Mouse (Mus musculus): ENCODE results near the gene Thrap3. TPM values are rescaled to one million over a fixed set of nuclear protein-coding genes. Genes with fewer than 3 reads are reported as not detected.

Gene Thrap3
- polyA plus RNA-seq (2015; fragmentation: Nextera tagmentation; extraction: Ambion mirVana): 91.8 and 105 TPM in 2 replicates

DNA sequence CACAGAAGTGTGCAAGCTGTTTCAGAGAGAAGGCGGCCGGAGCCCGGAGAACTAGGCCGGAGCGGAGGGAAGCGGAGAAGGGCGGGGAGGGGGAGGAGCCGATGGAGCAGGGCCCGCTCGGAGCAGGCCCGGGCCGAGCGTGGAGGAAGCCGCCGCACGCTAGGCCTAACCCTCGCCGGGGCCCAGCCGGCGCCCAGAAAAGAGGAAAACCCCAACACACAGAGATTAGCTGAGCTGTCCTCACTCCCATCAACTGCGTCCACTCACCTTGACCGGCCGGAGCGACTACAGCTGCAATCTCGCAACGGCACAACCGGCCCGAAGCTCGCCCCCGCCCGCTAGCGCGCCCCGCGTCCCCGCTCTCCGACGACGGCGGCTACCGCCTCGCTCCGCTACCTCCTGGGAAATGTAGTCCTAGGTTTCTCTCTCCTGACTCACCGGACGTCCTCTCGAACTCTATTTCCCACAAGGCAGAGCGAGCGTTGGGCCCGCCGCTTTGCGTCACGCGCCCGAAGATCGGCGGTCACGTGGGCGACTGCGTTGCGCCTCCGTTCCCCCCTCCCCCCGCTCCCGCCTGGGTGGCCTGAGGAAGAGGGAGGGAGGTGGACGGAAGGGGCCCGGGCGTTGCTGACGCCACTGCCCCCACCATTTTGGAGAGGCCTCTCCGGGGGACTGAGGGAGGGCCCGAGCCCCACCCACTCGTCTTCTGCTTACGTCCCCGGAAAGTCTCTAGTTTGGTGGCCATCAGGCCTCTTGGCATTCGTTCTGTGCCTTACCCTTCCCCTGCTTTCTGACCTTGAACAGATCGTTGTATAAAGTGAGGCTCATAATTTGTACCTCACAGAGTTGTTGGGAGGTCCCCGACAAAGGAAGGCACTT is at the start of gene Thrap3:
Gene Thrap3 (minus strand): TSS at position 458 of the 879 bp plus-strand sequence.

DNA sequence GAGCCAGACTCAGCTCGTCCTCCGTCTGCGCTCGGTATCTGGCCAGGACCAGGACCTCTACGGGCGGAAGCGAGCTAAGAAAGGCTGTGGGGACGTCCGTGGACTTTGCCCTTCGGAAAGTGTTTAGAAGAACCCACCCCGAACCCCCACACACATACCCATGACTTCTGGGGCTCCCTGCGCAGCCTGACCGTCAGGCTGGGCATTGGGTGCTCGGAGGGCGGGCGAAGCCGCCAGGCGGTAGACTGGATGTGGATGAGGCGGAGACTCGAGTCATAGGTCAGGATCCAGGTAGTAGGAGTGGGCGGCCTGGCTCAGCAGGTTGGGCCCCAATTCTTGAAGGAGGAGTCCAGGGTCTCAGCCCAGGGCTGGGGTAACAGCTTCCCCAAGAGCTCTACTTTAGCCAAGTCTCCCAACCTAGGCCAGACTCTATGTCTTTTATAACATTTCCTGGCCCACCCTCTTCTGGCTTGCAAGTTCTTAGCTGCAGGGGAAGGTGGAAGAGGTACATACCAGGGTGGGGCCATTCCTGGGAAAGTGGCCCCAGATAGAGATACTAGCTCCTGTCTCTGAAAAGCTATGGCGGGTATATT is 39.4 kb downstream of the Thrap3 start, which contains the start of gene Sh3d21:
Gene Sh3d21 (minus strand): TSS at position 425 of the 593 bp plus-strand sequence.

DNA sequence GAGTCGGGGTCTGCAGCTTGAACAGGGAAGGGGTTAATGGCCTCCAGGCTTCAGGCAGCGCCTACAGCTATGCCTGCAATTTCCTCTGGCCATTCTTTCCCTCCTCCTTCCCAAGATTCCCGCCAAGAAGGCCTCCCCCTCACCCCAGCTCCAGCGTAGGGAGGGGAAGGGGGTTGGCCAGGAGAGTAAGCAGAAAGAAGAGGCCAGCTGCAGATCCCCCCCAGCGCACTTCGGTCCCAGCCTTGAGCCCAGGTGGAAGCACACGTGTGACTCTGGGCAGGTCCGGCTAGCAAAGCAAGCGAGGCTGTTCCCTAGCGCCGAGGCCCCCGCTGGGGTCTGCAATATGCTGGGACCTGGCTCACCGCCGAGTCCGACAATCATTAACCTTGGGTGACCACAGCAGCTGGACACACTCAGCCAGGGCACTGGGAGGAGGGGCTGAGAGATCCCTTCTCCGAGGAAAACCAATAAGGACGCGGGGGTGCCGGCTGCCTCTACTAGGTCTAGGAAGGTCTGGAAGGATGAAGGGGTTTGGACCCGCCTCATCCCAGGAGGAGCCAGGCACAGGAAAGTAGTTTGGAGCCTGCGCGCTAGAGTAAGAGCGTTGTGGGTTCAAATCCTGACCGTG is 54.9 kb downstream of the Thrap3 start, which contains the start of gene Eva1b:
Gene Eva1b (plus strand): TSS at position 212 of the 628 bp plus-strand sequence.

Other genes with a start within 250 kb of the Thrap3 start
- 0.43 and 3.8 TPM in 2 replicates for gene Csf3r, start 178.2 kb downstream of the Thrap3 start, polyA plus RNA-seq (2015; fragmentation: Nextera tagmentation; extraction: Ambion mirVana)
- 83.3 and 95.8 TPM in 2 replicates for gene Mrps15, start 155.8 kb downstream of the Thrap3 start, polyA plus RNA-seq (2015; fragmentation: Nextera tagmentation; extraction: Ambion mirVana)
- gene Oscp1, start 144.2 kb downstream of the Thrap3 start, polyA plus RNA-seq (2015; fragmentation: Nextera tagmentation; extraction: Ambion mirVana): 5.0 and 6.0 TPM in 2 replicates
- gene Lsm10, start 106.1 kb downstream of the Thrap3 start, polyA plus RNA-seq (2015; fragmentation: Nextera tagmentation; extraction: Ambion mirVana): 47.5 and 48.7 TPM in 2 replicates
- 33.5 and 41.6 TPM in 2 replicates for gene Stk40, start 98.8 kb downstream of the Thrap3 start, polyA plus RNA-seq (2015; fragmentation: Nextera tagmentation; extraction: Ambion mirVana)
- gene Eva1b, start 55.0 kb downstream of the Thrap3 start, polyA plus RNA-seq (2015; fragmentation: Nextera tagmentation; extraction: Ambion mirVana): 58.3 and 65.5 TPM in 2 replicates
- 8.4 and 12.0 TPM in 2 replicates for gene Sh3d21, start 39.3 kb downstream of the Thrap3 start, polyA plus RNA-seq (2015; fragmentation: Nextera tagmentation; extraction: Ambion mirVana)
- 26.5 and 29.6 TPM in 2 replicates for gene Map7d1, start 53.6 kb upstream of the Thrap3 start, polyA plus RNA-seq (2015; fragmentation: Nextera tagmentation; extraction: Ambion mirVana)
- 79.0 and 81.2 TPM in 2 replicates for gene Trappc3, start 59.6 kb upstream of the Thrap3 start, polyA plus RNA-seq (2015; fragmentation: Nextera tagmentation; extraction: Ambion mirVana)
- gene Col8a2, start 84.0 kb upstream of the Thrap3 start, polyA plus RNA-seq (2015; fragmentation: Nextera tagmentation; extraction: Ambion mirVana): 13.7 and 23.0 TPM in 2 replicates
- gene Adprhl2, start 118.9 kb upstream of the Thrap3 start, polyA plus RNA-seq (2015; fragmentation: Nextera tagmentation; extraction: Ambion mirVana): 40.0 and 41.0 TPM in 2 replicates
- gene Tekt2, start 122.9 kb upstream of the Thrap3 start, polyA plus RNA-seq (2015; fragmentation: Nextera tagmentation; extraction: Ambion mirVana): 10.3 and 11.3 TPM in 2 replicates
- gene Ago3, start 226.8 kb upstream of the Thrap3 start, polyA plus RNA-seq (2015; fragmentation: Nextera tagmentation; extraction: Ambion mirVana): 10.2 and 12.0 TPM in 2 replicates